ENCODE assay signal across 16 mouse cellular contexts in genomic region chr6:40049909-40050484, GRCm38 (mm10).
DNase-seq lines count a peak whose midpoint lies in the region; ATAC-seq lines count a peak whose summit lies in the region.
"Had no signal": no experiment of that assay in that cellular context is flagged by ENCODE, and none has a peak within 500 bp of the region (broad histone marks: within the 10 kb centered on the region; RNA-seq: fewer than 3 reads in every experiment).

No protein-coding gene starts in this region.

- no peaks in the 10 kb centered on the region for H3K27me3 ChIP-seq in forebrain, embryonic 13.5 days
- H3K27me3 ChIP-seq in forebrain, embryonic 11.5 days (ENCODE audit: control insufficient read depth, insufficient read depth, low read length), result no peaks in the 10 kb centered on the region
- H3K27me3 ChIP-seq in hindbrain, embryonic 12.5 days, result no peaks in the 10 kb centered on the region
- H3K27me3 ChIP-seq in midbrain, embryonic 13.5 days, result no peaks in the 10 kb centered on the region
- H3K27me3 ChIP-seq: embryonic facial prominence, embryonic 12.5 days; liver, embryonic 12.5 days; megakaryocyte, embryonic 14.5 days had no signal

- ATAC-seq in forebrain, embryonic 13.5 days, result peak; percentile 84
- no peak for ATAC-seq in forebrain, embryonic 11.5 days (replicated peaks; ENCODE audit: low FRiP score)
- ATAC-seq in hindbrain, embryonic 12.5 days (ENCODE audit: low FRiP score), result peak; percentile 82
- peak; percentile 86 for ATAC-seq in midbrain, embryonic 13.5 days
- ATAC-seq: intestine, postnatal 0 days; liver, embryonic 12.5 days had no signal

- H3K9me3 ChIP-seq in forebrain, embryonic 13.5 days (replicated peaks), result no peaks in the 10 kb centered on the region
- no peaks in the 10 kb centered on the region for H3K9me3 ChIP-seq in forebrain, embryonic 11.5 days (ENCODE audit: control insufficient read depth, low read length)
- no peaks in the 10 kb centered on the region for H3K9me3 ChIP-seq in hindbrain, embryonic 12.5 days (replicated peaks)
- H3K9me3 ChIP-seq in midbrain, embryonic 13.5 days, result no peaks in the 10 kb centered on the region
- H3K9me3 ChIP-seq: embryonic facial prominence, embryonic 12.5 days; heart, embryonic 10.5 days; liver, embryonic 12.5 days had no signal

- no peak for DNase-seq in forebrain, embryonic 11.5 days (ENCODE audit: low spot score)
- DNase-seq in retina, postnatal 1 day, result peak; percentile 73
- DNase-seq in spleen, adult 18-20 months, result no peak
- no peak for DNase-seq in kidney, postnatal 25 days
- no peak for DNase-seq in right cerebral cortex, postnatal 4 days
- DNase-seq: gastrocnemius, postnatal 10 days; heart, postnatal 14 days; thymus, postnatal 4 days had no signal

- no peak overlapping the region for H3K9ac ChIP-seq in forebrain, embryonic 13.5 days
- H3K9ac ChIP-seq in forebrain, embryonic 11.5 days (ENCODE audit: low read length), result no peak overlapping the region
- H3K9ac ChIP-seq in hindbrain, embryonic 12.5 days, result no peak overlapping the region; the same call in 1 of the 2 replicates
- 0 out of 2 replicates have a peak overlapping the region, but pooled peaks have one; percentile 28 for H3K9ac ChIP-seq in midbrain, embryonic 13.5 days (replicated peaks)
- H3K9ac ChIP-seq: embryonic facial prominence, embryonic 12.5 days; liver, embryonic 12.5 days had no signal

- H3K4me2 ChIP-seq in forebrain, embryonic 13.5 days, result peak overlapping the region; percentile 22; the same call in 1 of the 2 replicates
- H3K4me2 ChIP-seq in forebrain, embryonic 11.5 days (ENCODE audit: low read depth, low read length, severe bottlenecking), result no peak overlapping the region
- H3K4me2 ChIP-seq in hindbrain, embryonic 12.5 days (replicated peaks), result no peak overlapping the region
- H3K4me2 ChIP-seq in midbrain, embryonic 13.5 days (replicated peaks), result peak overlapping the region; percentile 44
- H3K4me2 ChIP-seq: embryonic facial prominence, embryonic 12.5 days; liver, embryonic 12.5 days had no signal

- 62% methylated on average over 6 of the region's 6 CpGs for WGBS in forebrain, embryonic 13.5 days
- WGBS in forebrain, embryonic 11.5 days, result 83% methylated on average over 5 of the region's 6 CpGs
- WGBS in hindbrain, embryonic 12.5 days, result 40% methylated on average over 6 of the region's 6 CpGs
- WGBS in midbrain, embryonic 13.5 days, result 27% methylated on average over 6 of the region's 6 CpGs

- peaks cover 18% of the 10 kb centered on the region for H3K4me1 ChIP-seq in forebrain, embryonic 13.5 days
- H3K4me1 ChIP-seq in forebrain, embryonic 11.5 days (replicated peaks; ENCODE audit: control insufficient read depth, insufficient read depth, low read length), result 0 out of 2 replicates have a peak, but pooled peaks cover 3% of the 10 kb centered on the region
- H3K4me1 ChIP-seq in hindbrain, embryonic 12.5 days, result peaks cover 17% of the 10 kb centered on the region
- peaks cover 25% of the 10 kb centered on the region for H3K4me1 ChIP-seq in midbrain, embryonic 13.5 days (replicated peaks)
- H3K4me1 ChIP-seq: embryonic facial prominence, embryonic 12.5 days; heart, embryonic 10.5 days; liver, embryonic 12.5 days; megakaryocyte, embryonic 14.5 days had no signal

- H3K27ac ChIP-seq in forebrain, embryonic 13.5 days, result peak overlapping the region; percentile 80
- H3K27ac ChIP-seq in forebrain, embryonic 11.5 days (ENCODE audit: low read depth, low read length), result no peak overlapping the region
- H3K27ac ChIP-seq in hindbrain, embryonic 12.5 days, result peak overlapping the region; percentile 71
- H3K27ac ChIP-seq in midbrain, embryonic 13.5 days, result peak overlapping the region; percentile 90
- H3K27ac ChIP-seq: embryonic facial prominence, embryonic 12.5 days; heart, embryonic 10.5 days; liver, embryonic 12.5 days had no signal

- no peak overlapping the region for H3K4me3 ChIP-seq in forebrain, embryonic 13.5 days
- H3K4me3 ChIP-seq in forebrain, embryonic 11.5 days (ENCODE audit: low read depth, low read length), result no peak overlapping the region
- no peak overlapping the region for H3K4me3 ChIP-seq in hindbrain, embryonic 12.5 days
- no peak overlapping the region for H3K4me3 ChIP-seq in midbrain, embryonic 13.5 days (replicated peaks)
- H3K4me3 ChIP-seq: embryonic facial prominence, embryonic 12.5 days; heart, embryonic 10.5 days; liver, embryonic 12.5 days; megakaryocyte, embryonic 14.5 days had no signal

- no peaks in the 10 kb centered on the region for H3K36me3 ChIP-seq in forebrain, embryonic 13.5 days (ENCODE audit: poor library complexity, severe bottlenecking)
- H3K36me3 ChIP-seq in forebrain, embryonic 11.5 days (ENCODE audit: control insufficient read depth, insufficient read depth, low read length), result no peaks in the 10 kb centered on the region
- H3K36me3 ChIP-seq in hindbrain, embryonic 12.5 days, result no peaks in the 10 kb centered on the region
- no peaks in the 10 kb centered on the region for H3K36me3 ChIP-seq in midbrain, embryonic 13.5 days
- H3K36me3 ChIP-seq: embryonic facial prominence, embryonic 12.5 days; heart, embryonic 10.5 days; liver, embryonic 12.5 days had no signal

Comparison
In these comparisons a context has a peak if more than half of its experiments do, and no peak if none do; other contexts are left out.
1. H3K4me2 ChIP-seq: peak in forebrain, embryonic 13.5 days (single experiment) and midbrain, embryonic 13.5 days (single experiment); none in forebrain, embryonic 11.5 days (single experiment) and hindbrain, embryonic 12.5 days (single experiment).